In the genomic region with DNA sequence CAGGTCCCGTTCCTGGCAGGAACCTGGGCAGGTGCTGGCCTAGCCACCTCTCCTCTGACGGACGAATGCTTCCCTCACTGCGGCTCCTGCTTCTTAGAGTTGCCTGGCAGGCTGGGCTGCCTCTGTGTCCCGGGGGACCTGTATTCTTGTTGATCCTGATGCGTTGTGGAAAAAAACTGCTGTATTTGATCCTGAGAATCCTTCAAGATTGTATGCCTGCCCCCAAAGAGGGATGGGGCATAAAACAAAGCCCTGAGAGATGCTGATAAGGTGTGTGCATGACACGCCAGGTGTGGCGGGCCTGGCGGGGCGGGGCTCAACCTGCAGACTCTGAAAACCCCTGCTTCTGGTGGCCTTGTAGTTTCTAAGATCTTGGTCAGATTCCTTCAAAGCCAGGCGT, we compare ENCODE assay signal across 36 mouse cellular contexts. TPM values are rescaled to one million over a fixed set of nuclear protein-coding genes. Genes with fewer than 3 reads are reported as not detected.
"Had no signal": no experiment of that assay in that cellular context is flagged by ENCODE, and none has a peak within 500 bp of the region (broad histone marks: within the 10 kb centered on the region; RNA-seq: fewer than 3 reads in every experiment).

Gene Gcnt7, minus strand, starts transcription at position 101 of the 400 bp plus-strand sequence.

- DNase-seq: heart, postnatal 10 days; heart, postnatal 14 days; heart, postnatal 36 days; heart, postnatal 4 days; kidney, adult 11 months; kidney, adult 18-20 months; kidney, adult 2 months; kidney, adult 8-10 months; kidney, adult 9 months; kidney, postnatal 10 days; kidney, postnatal 14 days; kidney, postnatal 25 days; kidney, postnatal 36 days; kidney, postnatal 4 days; layer of hippocampus, adult 9-11 months; layer of hippocampus, postnatal 36 days had no signal

- H3K4me1 ChIP-seq: hindbrain, embryonic 12.5 days; hindbrain, embryonic 13.5 days; hindbrain, embryonic 15.5 days; intestine, embryonic 15.5 days; kidney, embryonic 15.5 days had no signal

- H3K9me3 ChIP-seq: heart, embryonic 10.5 days; heart, embryonic 12.5 days; heart, embryonic 13.5 days; heart, embryonic 15.5 days; hindbrain, embryonic 10.5 days; hindbrain, embryonic 12.5 days; hindbrain, embryonic 13.5 days; hindbrain, embryonic 15.5 days; intestine, embryonic 15.5 days; kidney, embryonic 15.5 days had no signal

- ATAC-seq: hindbrain, embryonic 16.5 days; hindbrain, postnatal 0 days; inflammation-experienced regulatory T-cells, adult 6 months; intestine, embryonic 15.5 days; intestine, embryonic 16.5 days; intestine, postnatal 0 days had no signal

- H3K9ac ChIP-seq: heart, embryonic 12.5 days; heart, embryonic 13.5 days; heart, embryonic 15.5 days; hindbrain, embryonic 12.5 days; hindbrain, embryonic 13.5 days; hindbrain, embryonic 14.5 days; hindbrain, embryonic 15.5 days; intestine, embryonic 15.5 days; kidney, embryonic 15.5 days had no signal

- H3K27me3 ChIP-seq: heart, embryonic 12.5 days; heart, embryonic 13.5 days; heart, embryonic 15.5 days; hindbrain, embryonic 12.5 days; hindbrain, embryonic 13.5 days; hindbrain, embryonic 15.5 days; intestine, embryonic 15.5 days; kidney, embryonic 15.5 days had no signal

- H3K4me2 ChIP-seq: heart, embryonic 11.5 days; heart, embryonic 12.5 days; heart, embryonic 13.5 days; heart, embryonic 15.5 days; hindbrain, embryonic 12.5 days; hindbrain, embryonic 13.5 days; hindbrain, embryonic 14.5 days; hindbrain, embryonic 15.5 days; intestine, embryonic 15.5 days; kidney, embryonic 15.5 days had no signal

- H3K27ac ChIP-seq: heart, embryonic 10.5 days; heart, embryonic 13.5 days; heart, embryonic 15.5 days; hindbrain, embryonic 10.5 days; hindbrain, embryonic 12.5 days; hindbrain, embryonic 13.5 days; hindbrain, embryonic 14.5 days; hindbrain, embryonic 15.5 days; hindbrain, postnatal 0 days; intestine, embryonic 15.5 days; kidney, embryonic 15.5 days; kidney, postnatal 0 days; layer of hippocampus, adult 2 months had no signal

- H3K4me3 ChIP-seq: heart, embryonic 10.5 days; heart, embryonic 12.5 days; heart, embryonic 13.5 days; heart, embryonic 15.5 days; hindbrain, embryonic 10.5 days; hindbrain, embryonic 12.5 days; hindbrain, embryonic 13.5 days; hindbrain, embryonic 15.5 days; intestine, embryonic 15.5 days; kidney, embryonic 15.5 days; layer of hippocampus, adult 2 months had no signal

RNA-seq across cellular contexts. Expression of gene Gcnt7, which starts in this region (rescaled TPM):
- polyA plus RNA-seq: kidney, adult 2 months; large intestine, adult 2 months had no signal
